Mouse (Mus musculus) forebrain, postnatal 0 days (tissue): ENCODE results near the gene Emg1. TPM values are rescaled to one million over a fixed set of nuclear protein-coding genes. Genes with fewer than 3 reads are reported as not detected.

Source experiments
- ATAC-seq: fragments of 200-750 bp; cut with Nextera tagmentation; 2 replicates; pipeline ENCODE4 v1.8.0; 2017; ENCODE audit warnings: mild to moderate bottlenecking, moderate library complexity
- DNase-seq: peaks from one replicate; pipeline ENCODE4 v3.0.0-alpha.2; 2015
- H3K27ac ChIP-seq: fragments of 300-500 bp; sonication (generic); 2 replicates; pipeline ENCODE4 v1.5.1; 2014; ENCODE audit warnings: low read depth, mild to moderate bottlenecking, antibody characterized with exemption, low read length, moderate library complexity, mixed read lengths
- H3K27me3 ChIP-seq: fragments of 300-500 bp; sonication (generic); 2 replicates; pipeline ENCODE4 v1.6.1; 2014; ENCODE audit warnings: mild to moderate bottlenecking, low read length, mixed read lengths; ENCODE audit not compliant: insufficient read depth
- H3K36me3 ChIP-seq: fragments of 300-500 bp; sonication (generic); 2 replicates; pipeline ENCODE4 v1.6.1; 2014; ENCODE audit warnings: mild to moderate bottlenecking, moderate library complexity; ENCODE audit not compliant: insufficient read depth
- H3K4me1 ChIP-seq: fragments of 300-500 bp; sonication (generic); 2 replicates; pipeline ENCODE4 v1.6.1; 2014; ENCODE audit warnings: antibody characterized with exemption; ENCODE audit not compliant: insufficient read depth
- H3K4me2 ChIP-seq: fragments of 300-500 bp; sonication (generic); 2 replicates; pipeline ENCODE4 v1.6.1; 2014; ENCODE audit warnings: low read depth, mild to moderate bottlenecking, moderate library complexity
- H3K4me3 ChIP-seq: fragments of 300-500 bp; sonication (generic); 2 replicates; pipeline ENCODE4 v1.5.1; 2014; ENCODE audit warnings: low read depth, low read length, mixed read lengths
- H3K9ac ChIP-seq: fragments of 300-500 bp; sonication (generic); 2 replicates; pipeline ENCODE4 v1.6.1; 2014; ENCODE audit warnings: mild to moderate bottlenecking
- H3K9me3 ChIP-seq: fragments of 300-500 bp; sonication (generic); 2 replicates; pipeline ENCODE4 v1.6.1; 2016; ENCODE audit warnings: low read length
- CTCF ChIP-seq: sonication (generic); IDR thresholded peaks from 2 replicates; pipeline ENCODE4 v1.5.1; 2016; ENCODE audit warnings: antibody characterized with exemption, control low read depth, low read depth
- WGBS: fragments of 180-500 bp; shearing (Covaris S2); extraction: QIAGEN DNeasy Blood & Tissue Kit; methylation state at CpG from one replicate; pipeline ENCODE4 v1.1.7; 2014; 5-methylcytosine and 5-hydroxymethylcytosine counted together
- polyA plus RNA-seq: library from polyadenylated mRNA; unstranded; fragments of >200 nt; fragmentation: Nextera tagmentation; extraction: Ambion mirVana; gene quantifications from 2 replicates; pipeline ENCODE4 v1.2.1, GENCODE M21; 2015
- total RNA-seq: library from RNA; depleted of rRNA; stranded (reverse); fragments of >200 nt; gene quantifications from 2 replicates; pipeline ENCODE4 v1.2.3, GENCODE M21; 2014

Gene Emg1
- total and polyA plus RNA-seq, 2 experiments from 2014 or later = 96.2 to 105 TPM

DNA sequence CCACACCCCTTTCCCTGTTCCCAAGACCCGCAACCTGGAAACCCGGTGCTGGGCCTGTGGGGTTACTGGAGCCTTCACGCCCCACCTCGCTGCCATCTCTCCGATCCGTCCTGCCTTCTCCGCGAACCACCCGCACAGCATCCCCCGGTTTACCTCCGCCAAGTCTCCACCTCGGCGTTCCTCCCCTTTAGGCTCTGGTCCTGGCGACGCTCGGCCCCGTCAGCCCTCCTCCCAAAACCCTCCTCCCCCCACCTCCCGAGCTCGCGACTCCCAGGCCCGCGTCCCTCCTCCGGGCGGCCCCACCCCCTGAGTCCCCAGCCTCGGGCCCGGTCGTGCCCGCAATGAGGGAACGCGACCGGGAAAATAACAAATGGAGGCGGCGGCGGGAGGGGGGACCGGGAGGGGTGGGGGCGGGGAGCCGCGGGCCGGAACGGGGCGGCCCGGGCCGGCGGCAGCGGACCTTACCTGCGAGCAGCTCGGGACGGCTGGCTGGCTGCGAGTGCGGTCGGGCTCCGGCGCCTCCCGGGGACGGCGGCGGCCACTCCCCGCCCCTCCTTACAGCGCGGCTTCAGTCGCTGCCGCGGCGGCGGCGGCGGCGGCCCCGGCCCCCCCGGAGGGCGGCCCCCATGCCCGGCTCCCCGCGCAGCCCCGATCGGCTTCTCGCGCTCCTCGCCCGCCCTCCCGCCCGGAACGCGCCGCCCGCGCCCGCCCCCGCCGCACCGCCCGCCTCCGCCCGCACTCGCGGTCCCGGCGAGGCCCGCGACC lies 44.0 kb upstream of the Emg1 start, which contains the start of the genes Gm45234 and Atn1:
Gene Gm45234 (minus strand): TSS at position 191 of the 765 bp plus-strand sequence.
Gene Atn1 (minus strand): TSS at position 694 of the 765 bp plus-strand sequence.
- H3K4me3 ChIP-seq = peak within 1 kb of the TSS; percentile 98
- peak within 1 kb of the TSS; percentile 93 for H3K9ac ChIP-seq
- peaks cover 13% of the 10 kb centered on the region for H3K4me1 ChIP-seq
- peak within 1 kb of the TSS; percentile 62 for H3K4me2 ChIP-seq
- DNase-seq = peak; percentile 70
- ATAC-seq = peak; percentile 55
- no peak for TF ChIP-seq CTCF
- no peaks in the 10 kb centered on the region; the same call in 1 of the 2 replicates for H3K36me3 ChIP-seq
- no peaks in the 10 kb centered on the region for H3K9me3 ChIP-seq
- H3K27me3 ChIP-seq = no peaks in the 10 kb centered on the region
- H3K27ac ChIP-seq = peak within 1 kb of the TSS; percentile 97
- WGBS = under 1% methylated on average over 79 of the region's 100 CpGs

DNA sequence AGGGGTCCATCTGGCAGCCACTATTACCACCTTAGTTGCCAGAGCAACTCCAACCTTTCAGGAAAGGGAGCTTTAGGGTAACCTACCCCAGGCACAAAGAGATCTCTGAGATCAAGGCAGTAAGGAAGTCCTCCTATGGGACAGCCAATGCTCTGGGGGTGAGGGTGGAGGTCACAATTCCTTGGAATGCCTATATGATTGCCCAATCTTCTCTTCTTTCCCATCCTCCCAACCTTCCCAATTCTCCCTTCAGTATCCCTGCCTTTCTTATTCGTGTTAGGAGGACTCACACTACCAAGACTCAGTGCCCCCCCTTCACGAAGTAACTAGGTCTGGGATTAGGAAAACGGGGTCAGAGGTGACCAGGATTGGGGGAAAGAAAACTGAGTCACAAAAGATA lies 43.3 kb upstream of the Emg1 start:
- 0% methylated on average over 3 of the region's 3 CpGs for WGBS
- Histone ChIP-seq H3K27me3 (no peaks in the 10 kb centered on the region), H3K9ac (peak overlapping the region; percentile 93), H3K4me3 (peak overlapping the region; percentile 98), H3K4me2 (peak overlapping the region; percentile 62), H3K27ac (peak overlapping the region; percentile 97), H3K9me3 (no peaks in the 10 kb centered on the region), H3K36me3 (no peaks in the 10 kb centered on the region; the same call in 1 of the 2 replicates), H3K4me1 (peaks cover 13% of the 10 kb centered on the region)
- no peak for TF ChIP-seq CTCF
- no peak for DNase-seq
- no peak for ATAC-seq

DNA sequence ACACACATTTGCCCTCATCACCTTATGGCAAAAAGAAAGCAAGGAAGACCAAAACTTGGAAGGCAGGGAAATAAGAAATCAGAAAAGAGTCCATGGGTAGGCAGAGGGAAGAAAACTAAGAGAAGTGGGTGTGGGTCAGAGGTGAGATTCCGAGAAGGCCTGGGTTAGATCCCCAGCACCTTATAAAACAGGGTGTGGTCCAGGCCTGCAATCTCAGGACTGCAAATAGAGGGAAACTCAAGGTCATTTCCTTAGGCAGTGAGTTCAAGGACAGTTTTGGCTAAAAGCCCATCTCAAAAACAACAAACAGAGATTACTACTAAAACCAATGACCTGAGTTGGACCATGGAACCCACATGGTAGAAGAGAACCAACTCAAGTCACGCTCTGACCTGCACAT lies 41.9 kb upstream of the Emg1 start:
- H3K4me1 ChIP-seq = peaks cover 13% of the 10 kb centered on the region
- H3K36me3 ChIP-seq = peaks cover 12% of the 10 kb centered on the region
- TF ChIP-seq CTCF = no peak
- H3K4me2 ChIP-seq = no peak overlapping the region
- ATAC-seq = no peak
- H3K9ac ChIP-seq = no peak overlapping the region
- H3K4me3 ChIP-seq = no peak overlapping the region
- WGBS = 97% methylated on average over 2 of the region's 2 CpGs
- no peaks in the 10 kb centered on the region for H3K27me3 ChIP-seq
- no peak for DNase-seq
- no peaks in the 10 kb centered on the region for H3K9me3 ChIP-seq
- no peak overlapping the region for H3K27ac ChIP-seq

DNA sequence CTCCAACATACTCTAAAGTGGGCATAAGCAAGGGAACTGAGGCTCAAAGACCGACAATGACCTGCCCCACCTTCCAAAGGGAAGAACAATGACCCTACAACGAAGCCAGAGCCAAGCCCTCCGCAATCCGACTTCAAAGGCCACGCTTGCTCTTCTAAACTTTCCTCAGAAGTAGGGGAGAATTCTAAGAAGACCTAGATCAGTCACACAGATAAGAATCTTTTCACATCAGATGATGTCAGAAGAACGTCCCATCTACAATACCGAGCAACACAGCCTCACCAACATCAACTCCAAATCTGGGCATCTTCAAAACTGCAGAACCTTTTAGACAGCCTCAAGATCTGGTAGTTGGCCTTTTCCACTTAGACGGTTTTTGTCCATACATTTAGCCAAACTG lies 38.4 kb upstream of the Emg1 start:
- TF ChIP-seq CTCF = no peak
- WGBS = 86% methylated on average over 8 of the region's 8 CpGs
- no peak for ATAC-seq
- DNase-seq = no peak
- Histone ChIP-seq H3K4me3 (no peak overlapping the region), H3K4me1 (peaks cover 13% of the 10 kb centered on the region), H3K9me3 (no peaks in the 10 kb centered on the region), H3K27me3 (no peaks in the 10 kb centered on the region), H3K27ac (no peak overlapping the region), H3K4me2 (no peak overlapping the region), H3K9ac (no peak overlapping the region), H3K36me3 (peaks cover 33% of the 10 kb centered on the region)

DNA sequence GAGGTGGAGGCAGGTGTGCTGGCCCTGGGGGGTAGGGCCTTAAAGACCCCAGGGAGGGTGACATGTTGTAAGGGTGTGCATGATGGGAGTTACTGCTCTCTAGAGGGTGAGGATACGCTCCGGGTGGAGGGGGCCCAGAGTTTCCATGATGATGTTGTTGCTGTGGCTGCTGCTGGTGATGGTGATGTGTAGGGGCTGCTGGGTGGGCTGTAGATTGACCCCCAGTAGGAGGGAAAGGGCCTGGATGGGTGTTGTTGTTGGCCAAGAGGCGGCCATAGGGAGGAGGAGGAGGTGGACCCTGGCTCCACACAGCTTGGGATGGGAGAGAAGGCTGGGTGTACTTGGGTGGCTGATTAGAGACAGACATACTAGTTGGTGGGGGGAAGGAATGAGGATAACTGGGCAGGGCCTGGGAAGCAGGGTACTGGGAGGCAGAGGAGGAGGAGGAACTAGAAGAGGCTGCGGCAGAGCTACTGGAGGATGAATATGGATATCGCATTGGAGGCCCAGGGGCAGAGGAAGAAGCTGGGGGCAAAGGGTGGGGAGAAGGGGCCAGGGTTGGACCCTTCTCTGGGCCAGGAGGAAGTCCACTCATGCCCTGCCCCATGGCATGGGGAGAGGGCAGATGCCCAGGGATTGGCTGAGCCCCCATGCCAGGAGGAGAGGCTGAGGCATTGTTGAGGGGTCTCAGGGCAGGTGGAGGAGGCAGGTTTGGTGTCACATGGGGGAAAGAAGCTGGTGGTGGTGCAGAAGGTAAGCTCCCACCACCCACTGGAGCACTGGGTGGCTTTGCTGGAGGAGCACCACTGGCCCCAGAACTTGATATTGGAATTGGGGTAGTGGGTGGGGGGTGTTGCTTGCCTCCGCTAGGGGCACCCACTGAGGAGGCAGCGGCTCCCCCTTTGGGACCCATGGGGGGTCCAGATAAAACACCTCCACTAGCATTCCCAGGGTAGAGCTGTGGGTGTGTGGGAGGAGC lies 35.0 kb upstream of the Emg1 start:
- peak overlapping the region; percentile 83; the same call in 1 of the 2 replicates for H3K9ac ChIP-seq
- no peaks in the 10 kb centered on the region for H3K4me1 ChIP-seq
- no peak for TF ChIP-seq CTCF
- H3K9me3 ChIP-seq = no peaks in the 10 kb centered on the region
- H3K27me3 ChIP-seq = no peaks in the 10 kb centered on the region
- WGBS = 87% methylated on average over 7 of the region's 7 CpGs
- no peak overlapping the region for H3K4me2 ChIP-seq
- ATAC-seq (no peak), DNase-seq (no peak)
- peaks cover 56% of the 10 kb centered on the region for H3K36me3 ChIP-seq
- H3K27ac ChIP-seq = no peak overlapping the region
- H3K4me3 ChIP-seq = no peak overlapping the region

DNA sequence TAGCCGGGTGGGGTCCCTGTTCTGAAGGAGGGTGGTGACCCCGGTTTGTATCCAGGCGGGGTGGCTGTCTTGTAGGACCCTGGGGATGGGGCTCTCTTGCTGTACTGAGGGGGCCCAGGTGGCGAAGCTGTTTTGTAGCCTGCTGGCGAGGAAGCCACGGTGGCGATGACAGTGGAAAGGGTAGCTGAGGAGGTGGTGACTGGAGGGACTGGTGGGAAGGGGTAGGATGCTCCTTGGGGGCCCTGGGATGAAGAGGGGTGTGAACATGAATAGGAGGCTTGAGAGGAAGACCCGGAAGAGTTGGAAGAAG lies 34.3 kb upstream of the Emg1 start:
- no peaks in the 10 kb centered on the region for H3K9me3 ChIP-seq
- H3K4me1 ChIP-seq = no peaks in the 10 kb centered on the region
- H3K36me3 ChIP-seq = peaks cover 56% of the 10 kb centered on the region
- H3K4me3 ChIP-seq = peak overlapping the region; percentile 61
- H3K27me3 ChIP-seq = no peaks in the 10 kb centered on the region
- ATAC-seq = no peak
- DNase-seq = no peak
- peak overlapping the region; percentile 100 for H3K4me2 ChIP-seq
- H3K9ac ChIP-seq = peak overlapping the region; percentile 83
- peak overlapping the region; percentile 89 for H3K27ac ChIP-seq
- no peak for TF ChIP-seq CTCF
- 18% methylated on average over 8 of the region's 8 CpGs for WGBS
